Mouse (Mus musculus) spleen, embryonic (tissue): Measurements from ENCODE around the gene Asb17.
"Not testable (repeated sequence)": the region's sequence is repeated elsewhere in the genome, so short reads cannot be mapped to it uniquely, and the experiment has no call there.

ENCODE experiments used
- CTCF ChIA-PET: fragments of 350-600 bp; sonication (Branson Sonifier 250); formaldehyde crosslinking; loops from one replicate; lab custom pipeline; 2022; lab: Charles Lee

Asb17 gene

GRCm38 (mm10) chr3:153831873-153832653 is 11.9 kb upstream of the Asb17 start:
- CTCF ChIA-PET = no interaction called here

GRCm38 (mm10) chr3:153832654-153832945 is 11.4 kb upstream of the Asb17 start:
- CTCF ChIA-PET = no interaction called here

DNA sequence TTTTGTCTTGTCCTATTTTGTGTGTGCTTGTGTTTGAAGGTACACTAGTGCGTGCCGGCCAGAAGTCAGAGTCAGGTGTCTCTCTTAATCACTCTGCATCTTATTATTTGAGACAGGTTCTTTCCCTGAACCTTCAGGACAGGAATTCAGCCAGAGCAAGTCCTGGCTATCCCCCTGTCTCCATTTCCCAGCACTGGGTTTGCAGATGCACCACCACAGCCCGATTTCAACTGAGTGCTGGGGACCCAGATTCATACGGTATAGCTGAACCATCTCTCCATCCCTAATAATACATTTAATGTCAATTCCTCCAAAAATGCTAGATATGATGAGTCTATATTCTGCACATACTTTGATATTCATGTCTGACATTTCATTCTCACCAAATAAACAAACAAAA is 9.9 kb upstream of the Asb17 start:
- CTCF ChIA-PET = no interaction called here

DNA sequence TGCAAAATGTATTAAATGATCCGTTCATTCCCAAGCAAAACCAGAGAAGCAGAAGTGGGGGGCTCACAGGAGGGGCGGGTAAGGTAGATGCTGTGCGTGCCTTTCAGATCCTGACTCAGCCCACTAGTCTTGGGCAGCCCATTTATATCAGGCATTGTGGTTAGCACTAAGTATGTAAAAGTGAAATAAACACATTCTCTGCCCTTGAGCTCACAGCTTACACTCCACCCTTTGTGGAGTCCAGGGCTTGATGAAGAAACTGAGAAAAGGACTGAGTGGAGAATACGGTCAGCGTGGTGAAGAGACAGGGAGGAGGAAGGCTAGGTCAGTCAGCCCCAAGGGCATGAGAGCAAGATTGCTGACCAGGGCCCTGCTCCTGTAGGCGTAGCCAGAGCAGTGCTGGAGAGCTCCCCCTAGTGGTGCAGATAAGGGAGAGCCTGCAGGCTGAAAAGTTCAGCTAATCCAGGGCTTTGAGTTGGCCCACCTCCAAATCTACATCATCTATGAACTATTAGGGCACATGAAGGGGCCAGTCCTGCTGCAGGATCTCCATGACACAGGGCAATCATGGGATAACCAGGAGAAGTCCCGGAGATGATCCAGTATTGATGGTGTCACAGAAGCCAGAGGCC is 8.4 kb upstream of the Asb17 start:
- CTCF ChIA-PET = no interaction called here

GRCm38 (mm10) chr3:153836316-153836715 is 7.7 kb upstream of the Asb17 start:
- CTCF ChIA-PET = no interaction called here

DNA sequence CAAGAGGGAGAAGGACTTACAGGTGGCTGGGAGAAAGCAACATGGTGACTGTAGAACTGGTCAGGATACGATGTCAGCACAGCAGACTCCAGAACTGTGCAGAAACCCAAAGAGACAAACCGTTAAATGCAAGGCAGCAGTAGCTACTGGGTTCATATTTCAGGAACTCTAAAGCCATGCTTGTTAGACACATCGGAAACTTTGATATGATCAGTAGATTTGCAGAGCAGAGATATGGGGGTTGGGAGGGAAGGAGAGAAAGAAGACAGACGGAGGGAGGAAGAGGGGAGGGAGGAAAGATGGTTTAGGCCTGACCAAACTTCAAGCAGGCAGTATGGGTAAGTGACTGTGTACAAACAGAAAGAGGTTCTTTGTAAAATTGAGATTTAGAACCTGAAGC is 6.4 kb upstream of the Asb17 start:
- CTCF ChIA-PET = no interaction called here

DNA sequence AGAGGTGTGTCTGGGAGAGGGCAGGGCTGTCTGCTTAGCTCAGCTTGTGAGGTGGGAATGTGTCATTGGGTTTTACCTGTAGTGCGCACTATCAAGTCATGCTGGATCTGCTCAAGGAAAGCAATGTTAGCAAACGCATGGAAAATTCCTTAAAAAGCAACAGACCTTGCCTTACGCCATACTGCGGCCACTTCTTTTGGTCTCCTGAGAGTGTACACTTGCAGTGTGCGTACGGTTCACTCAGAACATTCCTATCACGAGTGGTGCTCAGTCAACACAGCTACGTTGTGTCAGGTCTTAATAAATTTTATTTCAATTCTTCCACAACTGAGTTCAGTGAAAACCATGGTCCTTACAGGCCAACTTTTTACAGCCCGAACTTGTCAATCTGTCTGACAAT is 748 bp downstream of the Asb17 start:
- CTCF ChIA-PET = no interaction called here

DNA sequence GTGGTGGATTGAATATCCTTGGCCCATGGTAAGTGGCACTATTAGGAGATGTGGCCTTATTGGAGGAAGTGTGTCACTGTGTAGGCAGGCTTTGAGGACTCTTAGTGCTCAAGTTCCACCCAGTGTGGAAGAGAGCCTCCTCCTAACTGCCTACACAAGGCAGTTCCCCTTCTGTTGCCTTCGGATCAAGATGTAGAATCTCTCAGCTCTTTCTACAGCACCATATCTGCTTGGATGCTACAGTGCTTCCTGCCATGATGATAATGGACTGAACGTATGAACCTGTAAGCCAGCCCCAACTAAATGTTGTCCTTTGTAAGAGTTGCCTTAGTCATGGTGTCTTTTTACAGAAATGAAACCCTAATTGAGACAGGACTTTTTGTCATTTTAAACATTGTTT is 1.5 kb downstream of the Asb17 start:
- CTCF ChIA-PET = no interaction called here

DNA sequence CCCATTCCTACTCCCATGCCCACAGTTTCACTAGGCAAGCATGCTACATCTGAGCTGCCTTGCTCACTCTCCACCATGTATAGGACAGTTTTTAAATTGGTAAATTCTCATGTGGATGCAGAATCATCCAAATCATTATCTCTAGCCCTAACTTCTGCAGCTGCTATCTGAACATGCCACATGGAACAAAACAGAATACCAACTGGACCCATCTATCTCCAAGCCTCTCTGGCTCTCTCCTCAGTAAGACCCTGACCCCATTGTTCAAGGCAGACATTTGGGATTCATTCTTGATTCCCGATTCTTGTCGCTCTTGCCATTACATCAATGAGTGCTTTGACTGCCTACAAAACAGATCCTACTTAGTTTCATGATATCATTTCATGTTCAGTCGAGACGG is 2.1 kb downstream of the Asb17 start:
- CTCF ChIA-PET = no interaction called here

DNA sequence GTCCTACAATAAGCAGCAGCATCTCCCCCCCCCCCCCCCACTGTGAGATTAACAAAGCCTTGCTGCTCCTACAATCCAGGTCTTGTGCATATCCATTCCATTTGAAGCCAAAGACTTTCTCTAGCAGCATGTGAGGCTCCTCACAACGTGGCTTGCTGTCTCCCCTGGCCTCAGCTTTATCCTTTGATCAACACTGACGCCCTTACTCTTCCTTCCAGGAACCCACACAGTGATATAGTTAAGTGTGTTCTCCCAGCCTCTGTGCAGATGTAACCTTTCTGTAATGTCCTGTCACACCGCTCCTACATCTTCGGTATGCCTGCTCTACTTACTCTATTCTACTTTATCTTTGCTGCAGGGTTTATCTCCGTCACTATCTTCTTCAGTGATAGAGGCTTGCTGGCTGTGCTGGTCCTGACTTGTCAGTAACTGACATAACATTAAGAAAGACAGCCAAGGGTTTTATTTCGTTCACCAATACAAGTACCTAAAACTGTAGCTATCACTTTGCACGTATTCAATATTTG is 3.3 kb downstream of the Asb17 start:
- CTCF ChIA-PET = no interaction called here

GRCm38 (mm10) chr3:153849368-153850015 is 5.5 kb downstream of the Asb17 start:
- CTCF ChIA-PET = no interaction called here

GRCm38 (mm10) chr3:153850759-153851158 is 6.8 kb downstream of the Asb17 start:
- CTCF ChIA-PET = no interaction called here

DNA sequence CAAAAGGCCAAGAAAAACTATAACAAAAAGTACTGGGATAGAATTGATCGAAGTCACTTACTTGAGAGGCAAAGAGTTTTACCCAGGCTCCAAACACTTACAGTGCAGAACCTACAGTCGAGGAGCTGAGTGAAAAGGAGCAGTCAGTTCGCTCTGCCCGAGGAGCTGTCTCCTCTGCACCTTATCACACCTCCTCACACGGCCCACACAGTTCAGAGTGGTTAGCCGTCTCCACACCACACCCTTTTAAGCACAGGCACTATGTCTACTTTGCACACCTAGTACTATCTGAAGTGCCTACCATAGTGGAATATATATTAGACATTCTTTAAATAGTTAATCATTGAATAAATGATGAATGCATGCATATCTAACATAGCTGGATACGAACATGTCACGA is 8.3 kb downstream of the Asb17 start:
- CTCF ChIA-PET = no interaction called here

- CTCF ChIA-PET = no interaction called here
Measured at GRCm38 (mm10) chr3:153858350-153859001, 14.5 kb downstream of the Asb17 start.

- CTCF ChIA-PET = not testable (repeated sequence)
Measured at GRCm38 (mm10) chr3:153860392-153860791, 16.4 kb downstream of the Asb17 start.

DNA sequence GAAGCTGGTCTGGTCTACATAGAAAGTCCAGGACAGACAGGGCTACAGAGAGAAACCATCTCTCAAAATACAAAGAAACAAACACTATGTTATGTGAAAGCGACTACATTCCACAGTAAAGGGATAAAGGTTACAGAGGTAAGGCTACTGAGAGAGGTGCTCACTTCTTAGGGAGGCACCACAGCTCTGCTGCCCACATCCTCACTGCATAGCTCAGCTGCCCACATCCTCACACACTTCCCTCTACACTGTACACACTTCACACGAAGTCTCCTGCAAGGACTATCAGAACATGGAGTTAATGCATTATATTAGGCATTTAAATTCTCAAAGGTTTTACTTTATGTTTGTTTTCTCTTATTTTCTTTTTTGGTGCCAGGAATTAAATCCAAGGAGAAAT is 19.8 kb downstream of the Asb17 start:
- CTCF ChIA-PET = no interaction called here

- CTCF ChIA-PET = no interaction called here
Measured at GRCm38 (mm10) chr3:153864636-153865429, 20.8 kb downstream of the Asb17 start.

GRCm38 (mm10) chr3:153867149-153868136 is 23.4 kb downstream of the Asb17 start:
- CTCF ChIA-PET = no interaction called here

- CTCF ChIA-PET = no interaction called here
Measured at GRCm38 (mm10) chr3:153871396-153871795, 27.4 kb downstream of the Asb17 start.

DNA sequence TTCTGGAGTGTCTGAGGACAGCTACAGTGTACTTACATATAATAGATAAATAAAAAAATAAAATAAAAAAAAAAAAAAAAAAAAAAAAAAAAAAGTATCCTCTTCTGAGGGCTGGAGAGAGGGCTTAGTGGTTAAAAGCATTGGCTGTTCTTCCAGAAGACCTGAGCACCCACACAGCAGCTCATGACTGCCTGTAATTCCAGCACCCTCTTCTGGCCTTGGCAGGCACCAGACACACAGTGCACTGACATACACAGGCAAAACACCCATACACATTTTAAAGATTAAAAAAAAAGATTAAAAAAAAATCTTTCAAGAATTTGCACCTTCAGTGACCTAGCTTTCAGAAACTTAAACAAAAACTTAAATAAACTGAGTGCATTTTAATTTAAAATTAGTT is 42.3 kb downstream of the Asb17 start:
- CTCF ChIA-PET = no interaction called here
